Mouse (Mus musculus) kidney, adult 2 months (tissue): Measurements from ENCODE around the gene Gpbp1l1.

Experiments used
- CTCF ChIP-seq: fragments of 200-500 bp; conservative IDR thresholded peaks from 2 replicates; pipeline ENCODE4 v1.5.1; 2011; ENCODE audit warnings: low read depth, mild to moderate bottlenecking, control low read depth, low read length, moderate library complexity, mixed read lengths; ENCODE audit not compliant: insufficient read depth, insufficient read length
- POLR2A ChIP-seq: fragments of 200-500 bp; IDR thresholded peaks from one replicate; pipeline ENCODE4 v1.6.1; 2011; ENCODE audit warnings: low read depth, low read length, control low read depth

DNA sequence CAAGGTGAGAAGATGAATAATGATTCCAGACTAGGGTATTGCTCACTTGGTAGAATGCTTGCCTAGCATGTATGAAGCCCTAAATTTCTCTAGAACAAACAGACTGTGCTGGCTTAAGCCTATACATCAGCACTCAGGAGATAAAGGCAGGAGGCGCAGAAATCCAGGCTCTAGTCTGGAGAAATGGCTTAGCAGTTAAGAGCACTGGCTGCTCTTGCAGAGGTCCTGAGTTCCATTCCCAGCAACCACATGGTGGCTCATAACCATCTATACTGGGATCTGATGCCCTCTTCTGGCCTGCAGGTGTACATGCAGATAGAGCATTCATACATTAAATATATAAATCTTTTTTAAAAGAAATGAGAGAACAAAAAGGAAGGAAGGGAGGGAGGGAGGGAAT lies 84.6 kb downstream of the Gpbp1l1 start:
- TF ChIP-seq CTCF: 0 out of 2 replicates have a peak, but pooled peaks have one; percentile 9
- no peak for TF ChIP-seq POLR2A
